Mouse (Mus musculus) brain, embryonic 18.5 days (tissue): ENCODE measurements at regions not wholly inside any gene's neighbourhood (a gene's known extent, or its start where the extent isn't known, plus 50 kb on each side); places are given as distances from the start of the nearest gene placed in this dataset.

Source experiments
- DNase-seq: peaks from one replicate; pipeline ENCODE4 v3.0.0-alpha.2; 2012; ENCODE audit warnings: low read depth, low spot score

DNA sequence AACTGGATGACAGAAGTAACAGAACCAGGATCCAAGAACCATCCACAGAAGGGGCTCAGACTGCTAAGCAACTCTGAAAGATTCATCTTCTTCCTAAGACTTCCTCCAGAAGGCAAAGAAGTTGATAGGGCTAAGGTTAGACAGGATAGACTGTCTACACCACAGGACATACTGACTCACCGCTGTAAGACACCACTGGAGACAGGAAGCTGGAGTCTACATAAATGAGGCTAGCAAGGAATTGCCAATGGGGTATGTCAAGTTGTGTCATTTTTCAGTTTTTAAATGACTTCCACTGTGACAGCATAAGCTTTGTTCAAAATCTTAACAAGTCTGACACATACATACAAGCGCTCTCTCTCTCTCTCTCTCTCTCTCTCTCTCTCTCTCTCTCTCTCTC is 645.4 kb upstream of the Gm10131 start:
- DNase-seq: no peak

DNA sequence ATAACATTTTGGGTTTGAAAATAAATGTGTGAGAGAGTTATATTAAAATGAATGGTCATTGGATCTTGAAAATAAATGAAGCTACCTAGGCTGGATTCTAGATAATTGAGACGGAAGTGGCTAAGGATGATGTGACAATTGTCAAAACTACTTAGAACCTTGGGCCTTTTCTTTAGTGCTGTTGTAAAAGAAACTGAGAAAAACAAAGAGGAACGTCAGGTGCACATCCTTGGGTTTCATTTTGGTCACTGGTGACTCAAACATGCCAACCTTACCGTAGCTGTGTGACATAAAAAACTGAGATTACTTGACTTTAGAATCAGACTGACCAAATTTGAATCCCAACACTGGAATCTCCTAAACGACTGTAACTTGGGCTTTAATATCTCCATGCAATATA is 644.6 kb upstream of the Gm10131 start:
- DNase-seq: no peak

DNA sequence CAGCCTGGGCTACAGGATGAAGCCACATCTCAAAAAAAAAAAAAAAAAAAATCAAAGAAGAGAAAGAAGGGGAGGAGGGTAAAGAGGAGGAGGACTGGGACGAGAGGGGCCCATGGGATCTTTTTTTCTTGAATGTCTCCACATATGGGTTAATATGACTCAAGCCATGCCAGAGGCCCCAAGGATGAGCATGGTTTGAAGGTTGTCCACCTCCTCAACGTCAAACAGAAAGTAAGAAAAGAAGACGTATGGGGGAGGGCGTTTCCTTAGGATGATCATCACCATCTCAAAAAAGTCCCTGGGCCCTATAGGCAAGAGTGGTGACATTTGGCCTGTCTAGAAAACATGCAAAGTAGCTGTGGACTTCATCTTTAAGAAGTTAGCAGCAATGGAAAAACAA is 643.9 kb upstream of the Gm10131 start:
- no peak for DNase-seq

DNA sequence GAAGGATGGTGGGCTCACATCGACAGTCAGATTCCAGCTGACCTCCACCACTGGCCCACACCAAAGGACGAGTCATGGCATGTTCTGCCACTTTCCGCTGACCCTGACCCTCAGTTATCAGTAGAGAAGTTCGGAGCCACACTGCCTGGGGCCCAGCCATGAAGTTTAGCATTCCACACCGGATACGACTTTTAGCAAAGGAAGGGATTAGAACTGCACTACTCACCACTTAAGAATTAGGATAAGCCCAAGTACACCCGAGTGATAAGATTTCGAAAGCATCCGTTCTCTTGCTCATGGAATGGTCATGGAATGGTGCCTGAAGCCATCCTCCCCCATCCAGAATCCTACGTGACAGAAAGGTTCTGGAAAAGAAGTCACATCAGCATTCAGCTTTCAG is 641.5 kb upstream of the Gm10131 start:
- no peak for DNase-seq

DNA sequence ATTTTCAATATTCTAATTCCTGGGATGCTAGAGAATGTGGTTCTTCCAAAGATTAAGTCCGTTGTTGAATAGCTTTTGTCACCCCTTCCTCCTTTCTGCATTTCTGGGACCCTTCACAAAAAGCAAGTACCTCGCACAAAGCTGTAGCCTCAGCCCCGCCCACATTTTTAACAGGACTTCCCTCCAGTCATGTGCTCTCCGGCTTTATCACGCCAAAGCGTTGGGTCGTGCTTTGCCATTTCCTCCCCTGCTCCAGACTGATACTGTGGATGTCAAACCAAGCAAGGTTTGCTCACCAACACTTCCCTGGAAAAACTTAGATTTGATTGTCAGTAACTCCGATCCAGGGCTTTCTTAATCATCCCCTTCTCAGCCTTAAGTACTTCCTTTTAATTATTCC is 637.0 kb upstream of the Gm10131 start:
- DNase-seq: no peak

DNA sequence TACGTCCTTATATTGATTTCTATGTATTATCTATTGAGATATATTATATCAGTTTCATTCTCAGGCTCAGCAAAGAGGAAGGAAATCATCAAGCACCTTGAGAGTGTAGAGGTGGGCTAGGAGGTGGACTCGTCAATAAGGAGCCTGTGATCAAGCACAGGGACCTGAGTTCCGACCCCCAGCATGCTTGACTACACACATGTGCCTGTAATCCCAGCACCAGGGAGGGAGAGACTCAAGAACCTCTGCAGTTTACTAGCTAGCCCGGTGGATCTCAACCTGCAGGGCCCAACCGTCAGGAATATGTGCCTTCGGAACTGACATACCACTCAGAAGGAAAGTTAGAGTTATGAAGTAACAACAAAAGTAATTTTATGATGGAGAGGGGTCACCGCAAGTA is 634.2 kb upstream of the Gm10131 start:
- DNase-seq: no peak

DNA sequence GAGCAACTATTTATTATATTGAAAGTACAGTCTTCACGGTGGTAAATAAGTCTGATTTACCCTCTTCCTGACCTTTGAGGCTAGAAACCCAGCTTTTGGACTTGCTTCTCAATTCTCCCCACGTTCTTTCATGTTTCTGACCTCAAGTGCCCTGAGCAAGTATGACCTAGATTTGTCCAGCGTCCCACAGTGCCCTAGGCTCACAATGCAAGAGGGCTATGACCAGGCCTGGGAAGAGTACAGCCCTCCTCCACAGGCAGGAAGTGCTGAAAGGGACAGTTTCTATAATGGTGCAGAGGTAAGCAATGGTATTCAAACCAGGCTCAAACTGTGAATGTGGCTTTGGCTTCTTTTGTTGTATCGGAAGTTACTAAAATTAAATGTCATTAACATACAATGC is 633.1 kb upstream of the Gm10131 start:
- DNase-seq: no peak

DNA sequence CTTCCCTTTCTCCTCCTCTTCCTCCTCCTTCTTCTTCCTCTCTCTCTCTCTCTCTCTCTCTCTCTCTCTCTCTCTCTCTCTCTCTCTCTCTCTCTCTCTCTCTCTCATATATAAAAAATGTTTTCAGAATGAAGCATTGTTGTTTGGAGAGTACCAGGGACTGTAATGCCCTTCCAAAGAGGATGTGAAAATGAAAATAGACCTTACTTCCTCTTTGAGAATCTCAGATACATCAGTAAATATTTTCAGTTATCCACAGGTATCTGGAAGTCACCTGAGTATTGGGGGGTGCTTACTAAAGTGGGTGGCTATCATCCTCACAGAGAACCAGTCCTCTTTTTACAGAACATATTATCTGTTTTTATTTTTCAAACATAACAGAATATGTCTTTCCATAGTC is 632.6 kb upstream of the Gm10131 start:
- DNase-seq: no peak

DNA sequence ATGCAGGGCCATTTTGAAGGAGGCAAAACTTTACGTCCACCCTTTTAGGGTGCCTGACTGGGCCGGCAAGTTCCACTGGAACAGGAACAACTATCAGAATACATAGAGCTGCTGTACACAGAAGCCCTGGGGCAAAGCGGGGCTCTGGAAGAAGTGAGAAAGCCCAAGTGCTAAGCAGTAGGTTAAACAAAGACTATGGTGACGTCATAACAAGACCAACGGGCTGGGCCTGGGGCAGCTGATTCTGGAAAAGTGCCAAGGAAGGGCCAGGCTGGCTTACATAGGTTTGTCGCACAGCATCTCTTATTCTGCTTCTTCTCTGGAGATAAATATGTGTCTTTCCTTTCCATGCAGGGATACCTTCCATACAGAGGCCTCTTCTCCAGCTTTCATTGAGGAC is 631.6 kb upstream of the Gm10131 start:
- DNase-seq: no peak

DNA sequence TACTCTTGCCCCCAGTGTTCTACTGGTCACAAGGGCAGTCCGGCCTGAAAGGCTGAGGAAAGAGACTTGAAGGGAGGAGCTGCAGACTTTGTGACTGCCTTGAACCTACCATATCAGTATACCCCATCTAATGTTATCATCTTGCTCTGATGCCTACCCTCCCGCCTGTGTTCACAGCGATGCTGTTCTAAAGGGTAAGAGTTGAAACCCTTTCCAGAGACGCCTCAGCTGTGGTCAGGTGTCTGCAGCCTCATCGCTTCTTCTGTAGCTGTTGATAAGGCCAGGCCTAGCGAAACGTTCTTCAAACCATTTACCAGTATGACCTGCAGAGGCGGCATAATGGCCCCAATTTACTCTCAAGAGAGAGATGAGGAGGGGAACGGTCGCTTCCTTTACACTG is 629.3 kb upstream of the Gm10131 start:
- no peak for DNase-seq

DNA sequence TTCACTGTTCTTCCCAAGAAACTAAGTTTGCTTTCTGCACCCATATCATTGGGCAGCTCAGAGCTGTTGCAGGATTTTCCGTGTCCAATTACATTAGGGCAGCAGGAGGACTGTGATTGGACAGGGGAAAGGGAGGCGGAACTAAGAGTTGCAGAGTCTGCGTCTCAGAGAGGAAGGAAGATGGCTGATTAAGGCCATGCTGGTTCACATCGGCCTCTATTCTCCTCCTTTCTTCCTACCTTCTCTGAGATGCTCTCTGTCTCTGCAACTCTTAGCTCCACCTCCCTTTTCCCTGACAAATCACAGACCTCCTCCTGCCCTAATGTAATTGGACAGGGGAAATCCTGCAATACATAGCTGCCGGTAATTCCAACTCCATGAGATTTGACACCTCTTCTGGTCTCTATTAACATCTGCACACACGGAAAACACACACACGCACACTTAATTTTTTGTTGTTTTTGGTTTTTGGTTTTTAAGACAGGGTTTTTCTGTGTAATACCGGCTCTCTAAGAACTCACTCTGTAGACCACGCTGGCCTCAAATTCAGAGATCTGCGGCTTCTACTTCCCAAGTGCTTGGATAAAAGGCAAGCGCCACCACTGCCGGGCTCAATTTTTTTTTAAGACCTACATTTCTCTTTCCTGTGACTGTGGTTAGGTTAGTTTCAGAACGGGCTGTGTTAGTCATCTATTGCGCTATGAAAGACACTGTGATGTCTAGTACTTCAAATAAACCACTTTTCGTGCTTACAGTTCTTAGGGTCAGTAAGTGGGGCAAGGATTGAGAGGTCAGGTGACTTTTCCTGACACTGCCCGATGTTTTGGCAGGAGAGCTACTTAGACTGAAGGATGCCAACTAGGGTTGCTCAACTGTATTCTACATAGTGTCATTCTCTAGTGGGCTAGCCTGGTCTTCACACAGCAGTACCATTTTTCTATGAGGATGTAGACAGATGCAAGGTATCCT is 628.6 kb upstream of the Gm10131 start:
- DNase-seq: no peak

DNA sequence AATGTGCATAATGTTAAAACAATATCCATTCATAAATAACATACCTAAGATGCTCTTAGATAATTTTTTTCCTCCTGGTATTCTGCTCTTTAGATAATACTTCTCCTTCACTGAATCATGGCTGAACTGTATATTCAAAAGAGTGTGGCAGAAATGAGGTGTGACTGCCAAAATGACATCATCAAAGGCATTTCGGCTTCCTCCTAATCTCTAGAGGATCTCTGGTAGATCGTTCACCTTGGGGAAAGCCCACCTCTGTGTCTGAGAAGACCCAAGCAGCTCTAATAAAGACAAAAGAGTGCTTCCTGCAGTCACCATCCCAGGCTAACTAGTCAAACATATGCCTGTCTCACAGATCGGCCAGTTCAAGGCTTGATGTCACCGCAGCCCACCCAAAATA is 624.7 kb upstream of the Gm10131 start:
- no peak for DNase-seq

DNA sequence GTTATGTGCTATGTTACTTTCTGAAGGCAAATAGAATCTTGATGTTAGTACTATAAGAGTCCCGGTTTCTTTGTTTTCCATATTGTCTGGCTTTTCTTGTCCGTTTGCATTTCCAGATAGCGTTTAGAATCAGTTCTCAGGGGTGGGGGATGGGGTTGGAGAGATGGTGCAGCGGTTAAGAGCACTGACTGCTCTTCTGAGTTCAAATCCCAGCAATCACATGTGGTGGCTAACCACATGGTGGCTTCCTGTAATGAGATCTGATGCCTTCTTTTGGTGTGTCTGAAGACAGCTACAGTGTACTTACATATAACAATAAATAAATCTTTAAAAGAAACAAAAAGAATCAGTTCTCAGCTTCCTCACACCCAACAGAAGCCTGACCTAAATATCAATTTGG is 623.5 kb upstream of the Gm10131 start:
- DNase-seq: no peak

DNA sequence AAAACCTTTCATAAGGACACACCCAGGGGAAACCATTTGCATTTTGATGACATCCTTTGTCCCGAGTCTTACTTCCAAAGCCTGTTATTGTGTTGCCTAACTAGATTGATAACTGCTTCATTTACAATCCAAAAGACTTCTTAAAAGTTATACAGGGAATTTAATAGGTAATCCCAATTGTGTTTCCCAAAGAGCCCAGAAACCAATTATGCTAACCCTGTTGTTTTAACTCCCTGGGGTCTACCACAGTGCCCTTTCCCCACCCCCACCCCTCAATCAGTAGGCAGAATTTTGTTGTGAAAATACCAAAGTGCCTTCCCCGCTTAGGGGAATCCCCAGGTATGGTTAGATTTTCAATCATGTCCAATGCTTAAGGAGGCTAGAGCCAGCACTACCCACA is 621.3 kb upstream of the Gm10131 start:
- no peak for DNase-seq

DNA sequence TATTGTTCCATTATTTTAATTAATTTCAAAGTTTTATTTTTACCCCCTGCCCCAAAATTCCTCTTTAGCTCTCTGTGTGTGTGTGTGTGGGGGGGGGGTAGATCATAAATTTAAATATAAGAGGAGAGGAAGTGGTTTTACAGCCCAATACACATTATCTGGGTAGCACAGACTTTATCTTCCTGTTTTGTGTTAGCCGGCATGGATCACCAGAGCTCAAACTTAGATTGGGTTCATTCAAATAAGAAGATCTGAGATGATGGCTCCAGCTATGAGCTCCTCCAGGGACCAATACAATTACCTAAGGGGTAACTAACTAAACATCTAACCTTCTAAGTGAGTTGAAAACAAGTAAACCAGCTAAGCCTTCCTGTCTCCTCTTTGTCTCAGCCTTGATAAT is 620.8 kb upstream of the Gm10131 start:
- no peak for DNase-seq

DNA sequence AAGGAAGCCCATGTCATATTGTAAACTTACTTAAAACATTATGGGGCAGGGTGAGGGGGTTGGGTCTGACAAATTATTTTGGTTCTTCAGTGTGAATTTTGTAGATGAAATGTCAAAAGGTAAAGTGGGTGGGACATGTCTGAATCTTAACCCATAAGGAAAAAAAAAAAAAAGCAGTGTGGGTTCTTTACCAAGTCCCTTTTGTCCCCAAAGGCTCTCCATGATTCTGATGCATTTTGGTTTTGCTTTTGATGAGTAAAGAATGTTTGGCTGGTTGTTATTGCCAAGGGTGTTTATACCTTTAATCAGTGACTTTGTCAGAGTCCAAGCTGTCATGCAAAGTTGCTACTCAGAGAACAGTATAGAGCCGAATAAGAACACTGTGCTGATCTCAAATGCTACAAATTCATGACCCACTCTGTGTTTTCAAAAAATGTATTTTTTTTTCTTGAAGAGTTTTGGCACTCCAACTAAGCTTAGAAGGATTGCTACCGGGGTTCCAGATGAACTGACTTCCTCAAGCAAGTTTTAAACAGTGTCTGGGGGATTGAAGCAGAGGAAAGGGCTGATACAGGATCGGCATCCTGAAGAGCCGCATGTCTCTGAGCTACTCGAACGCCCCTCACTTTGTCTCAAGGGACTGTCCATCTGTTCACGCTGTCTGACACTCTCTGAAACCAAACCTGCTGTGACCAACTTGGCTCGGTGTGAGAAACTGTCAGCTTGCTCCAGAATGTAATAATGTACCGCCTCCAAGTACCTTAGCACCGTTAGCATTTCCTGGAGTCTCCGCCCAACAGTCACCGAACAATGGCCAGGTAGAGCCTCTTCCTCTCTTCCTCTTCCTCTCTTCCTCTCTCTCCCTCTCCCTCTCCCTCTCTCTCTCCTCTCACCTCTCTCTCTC is 619.8 kb upstream of the Gm10131 start:
- DNase-seq: peak; percentile 12

DNA sequence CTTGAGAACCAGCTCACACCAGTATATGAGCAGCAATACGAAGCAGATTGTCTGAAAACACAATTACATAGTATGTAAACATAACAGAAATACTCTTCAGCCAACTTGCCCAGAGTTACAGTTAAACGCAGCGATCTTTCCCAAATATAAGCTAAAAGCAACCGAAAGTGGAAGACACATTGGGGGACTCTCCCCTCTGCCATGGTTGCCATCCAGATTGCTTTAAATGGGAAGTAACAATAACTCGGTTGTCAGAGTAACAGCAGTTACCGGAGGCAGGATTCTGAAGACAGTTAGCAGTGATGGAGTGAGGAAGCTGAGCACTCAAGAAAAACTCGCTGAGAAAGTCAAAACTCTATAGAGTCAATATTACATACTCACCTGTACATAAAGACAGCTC is 618.0 kb upstream of the Gm10131 start:
- no peak for DNase-seq

DNA sequence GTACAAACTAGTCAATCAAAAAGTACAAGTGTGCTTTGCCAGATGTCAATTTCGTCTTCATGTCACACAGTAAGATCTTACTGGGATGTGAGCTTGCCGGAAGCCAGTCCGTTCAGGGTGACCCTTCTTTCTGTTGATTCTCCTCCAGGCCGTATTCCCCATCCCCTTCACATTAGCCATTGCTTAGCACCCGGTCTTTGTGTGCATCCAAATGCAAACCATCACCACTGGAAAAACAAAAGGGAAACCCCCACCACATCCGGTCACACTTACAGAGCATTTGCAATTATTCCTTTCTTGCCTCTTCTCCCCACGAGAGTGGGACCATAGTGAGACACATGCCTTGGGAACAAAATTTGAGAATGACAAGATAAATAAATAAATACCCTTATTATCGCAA is 616.2 kb upstream of the Gm10131 start:
- no peak for DNase-seq

DNA sequence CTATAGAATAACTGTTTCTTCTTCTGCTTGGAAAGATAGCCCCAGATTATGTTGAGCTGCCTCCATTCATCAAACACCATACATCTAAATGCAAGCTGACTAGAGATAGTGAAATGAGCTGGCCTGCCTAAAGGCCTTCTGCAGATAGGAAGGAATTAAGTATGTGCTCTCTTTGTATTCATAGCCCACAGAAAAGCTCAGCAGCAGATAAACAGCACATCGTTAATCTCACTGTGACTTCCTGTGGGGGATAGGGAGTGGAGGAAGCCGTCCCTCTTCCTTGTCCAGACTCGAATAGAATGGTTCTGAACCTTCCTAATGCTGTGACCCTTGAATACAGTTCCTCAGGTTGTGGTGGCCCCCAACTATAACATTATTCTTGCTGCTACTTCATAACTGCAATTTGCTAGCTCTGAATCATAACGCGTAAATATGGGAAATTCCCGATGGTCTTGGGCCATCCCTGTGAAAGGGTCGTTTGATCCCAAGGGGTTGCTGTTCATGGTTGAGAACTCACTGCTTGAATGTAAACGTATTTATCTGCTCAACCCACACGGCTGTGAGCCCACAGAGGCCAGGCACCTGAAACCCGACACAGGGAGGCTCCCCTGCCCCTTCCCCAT is 614.7 kb upstream of the Gm10131 start:
- DNase-seq: no peak

DNA sequence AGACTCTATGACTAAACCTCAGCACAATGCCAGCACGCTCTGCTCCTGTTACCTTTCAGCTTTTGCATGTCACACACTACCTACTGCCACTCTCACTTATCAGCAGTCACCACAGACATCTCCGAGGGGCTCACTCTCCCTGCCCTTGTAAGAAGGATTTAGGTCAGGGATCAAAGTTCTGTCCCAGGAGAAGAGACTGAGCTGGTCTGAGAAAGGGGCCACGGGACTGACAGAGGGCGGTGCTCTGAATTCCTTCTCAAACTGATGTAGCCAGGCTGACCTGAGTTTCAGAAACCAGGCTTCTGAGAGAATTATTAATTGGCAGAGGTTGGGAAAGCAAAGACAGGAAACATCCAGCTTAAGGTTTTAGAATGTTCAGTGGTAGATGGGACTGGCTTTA is 614.0 kb upstream of the Gm10131 start:
- DNase-seq: no peak

DNA sequence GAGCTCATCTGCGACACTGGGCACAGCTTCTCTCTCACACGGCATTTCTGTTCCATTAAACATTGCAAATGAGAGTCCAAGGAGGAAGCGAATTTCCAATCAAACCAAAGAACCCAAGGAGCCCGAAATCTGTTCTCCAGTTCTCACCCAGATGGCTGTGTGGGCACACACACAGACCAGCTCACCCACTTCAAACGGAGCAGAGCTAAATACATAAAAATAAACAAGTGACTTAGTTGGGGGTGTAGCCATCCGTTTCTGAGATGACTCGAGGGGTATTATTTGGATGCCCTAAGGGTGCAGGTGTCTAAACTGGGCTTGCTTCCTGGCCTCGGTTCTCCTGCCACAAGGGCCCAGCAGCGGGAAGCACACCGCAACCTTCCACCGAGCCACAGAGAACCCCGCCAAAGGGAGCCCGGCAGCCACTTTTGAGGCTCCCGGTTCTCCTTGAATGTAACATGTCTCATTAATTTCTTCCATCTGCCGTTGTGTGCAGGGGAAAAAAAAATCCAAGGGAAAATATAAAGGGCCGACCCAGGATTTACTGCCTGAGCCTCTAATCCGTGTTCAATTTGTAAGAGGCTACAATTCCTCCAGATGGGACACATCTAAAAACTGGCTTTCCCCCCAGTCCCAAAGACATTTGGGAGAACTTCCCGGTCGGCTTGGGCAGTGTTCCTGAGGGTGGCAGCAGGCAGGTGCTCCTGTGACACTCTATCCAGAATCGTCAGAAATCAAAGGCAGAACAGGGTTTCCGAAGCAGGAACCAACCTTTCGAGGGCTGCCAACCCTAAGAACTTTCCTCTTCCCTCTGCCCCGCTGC is 598.6 kb upstream of the Gm10131 start:
- DNase-seq: peak; percentile 52
